Mouse (Mus musculus): Measurements from ENCODE around the gene Tmem131. TPM values are rescaled to one million over a fixed set of nuclear protein-coding genes. Genes with fewer than 3 reads are reported as not detected.

The Tmem131 gene
- polyA plus RNA-seq, 1 experiment, result 77.7 TPM

- no peak for TF ChIP-seq CTCF (IDR thresholded peaks at IDR 0.05; ENCODE audit: low read depth, low read length)
- no peak for TF ChIP-seq EP300 (IDR thresholded peaks at IDR 0.05; ENCODE audit: insufficient read depth, low read depth, low read length)
- TF ChIP-seq POLR2A (IDR thresholded peaks at IDR 0.05; ENCODE audit: insufficient read depth, low read length), result no peak
- H3K27ac ChIP-seq (ENCODE audit: insufficient read depth, low read length), result peak overlapping the region; percentile 47; the same call in 1 of the 2 replicates
- H3K36me3 ChIP-seq (ENCODE audit: control insufficient read depth, insufficient read depth, low read length, poor library complexity, severe bottlenecking), result no peaks in the 10 kb centered on the region
- no peaks in the 10 kb centered on the region for H3K9me3 ChIP-seq (replicated peaks; ENCODE audit: control insufficient read depth, insufficient read depth, low read length, poor library complexity, severe bottlenecking)
- H3K4me3 ChIP-seq (ENCODE audit: low read depth, low read length), result no peak overlapping the region
- no peak overlapping the region for H3K9ac ChIP-seq (ENCODE audit: low read depth, poor library complexity, severe bottlenecking)
- H3K27me3 ChIP-seq (ENCODE audit: control insufficient read depth, insufficient read depth, low read length, poor library complexity, severe bottlenecking), result no peaks in the 10 kb centered on the region
- H3K4me1 ChIP-seq (ENCODE audit: control insufficient read depth, insufficient read depth, low read length), result peaks cover 15% of the 10 kb centered on the region
Observed at GRCm38 (mm10) chr1:36768786-36769185, 174.7 kb downstream of the Tmem131 start.

GRCm38 (mm10) chr1:36767321-36767720, 176.1 kb downstream of the Tmem131 start:
- no peaks in the 10 kb centered on the region for H3K27me3 ChIP-seq (ENCODE audit: control insufficient read depth, insufficient read depth, low read length, poor library complexity, severe bottlenecking)
- H3K9ac ChIP-seq (ENCODE audit: low read depth, poor library complexity, severe bottlenecking), result no peak overlapping the region
- no peaks in the 10 kb centered on the region for H3K36me3 ChIP-seq (ENCODE audit: control insufficient read depth, insufficient read depth, low read length, poor library complexity, severe bottlenecking)
- H3K4me1 ChIP-seq (ENCODE audit: control insufficient read depth, insufficient read depth, low read length), result peaks cover 15% of the 10 kb centered on the region
- no peaks in the 10 kb centered on the region for H3K9me3 ChIP-seq (replicated peaks; ENCODE audit: control insufficient read depth, insufficient read depth, low read length, poor library complexity, severe bottlenecking)
- no peak overlapping the region for H3K27ac ChIP-seq (ENCODE audit: insufficient read depth, low read length)
- no peak overlapping the region for H3K4me3 ChIP-seq (ENCODE audit: low read depth, low read length)
- TF ChIP-seq POLR2A (IDR thresholded peaks at IDR 0.05; ENCODE audit: insufficient read depth, low read length), result no peak
- no peak for TF ChIP-seq CTCF (IDR thresholded peaks at IDR 0.05; ENCODE audit: low read depth, low read length)

GRCm38 (mm10) chr1:36766431-36767205, 176.8 kb downstream of the Tmem131 start:
- no peak for TF ChIP-seq CTCF (IDR thresholded peaks at IDR 0.05; ENCODE audit: low read depth, low read length)
- no peak for TF ChIP-seq EP300 (IDR thresholded peaks at IDR 0.05; ENCODE audit: insufficient read depth, low read depth, low read length)
- no peak for TF ChIP-seq POLR2A (IDR thresholded peaks at IDR 0.05; ENCODE audit: insufficient read depth, low read length)
- Histone ChIP-seq H3K36me3 (ENCODE audit: control insufficient read depth, insufficient read depth, low read length, poor library complexity, severe bottlenecking) (no peaks in the 10 kb centered on the region), H3K27ac (ENCODE audit: insufficient read depth, low read length) (no peak overlapping the region), H3K9ac (ENCODE audit: low read depth, poor library complexity, severe bottlenecking) (no peak overlapping the region), H3K4me3 (ENCODE audit: low read depth, low read length) (no peak overlapping the region), H3K4me1 (ENCODE audit: control insufficient read depth, insufficient read depth, low read length) (peaks cover 11% of the 10 kb centered on the region), H3K27me3 (ENCODE audit: control insufficient read depth, insufficient read depth, low read length, poor library complexity, severe bottlenecking) (no peaks in the 10 kb centered on the region), H3K9me3 (replicated peaks; ENCODE audit: control insufficient read depth, insufficient read depth, low read length, poor library complexity, severe bottlenecking) (no peaks in the 10 kb centered on the region)

GRCm38 (mm10) chr1:36761568-36761967, 181.9 kb downstream of the Tmem131 start, which contains the start of gene Zap70:
Zap70 (plus strand) TSS chr1:36761798.
- Histone ChIP-seq H3K4me1 (ENCODE audit: control insufficient read depth, insufficient read depth, low read length) (no peaks in the 10 kb centered on the region), H3K36me3 (ENCODE audit: control insufficient read depth, insufficient read depth, low read length, poor library complexity, severe bottlenecking) (no peaks in the 10 kb centered on the region), H3K27me3 (ENCODE audit: control insufficient read depth, insufficient read depth, low read length, poor library complexity, severe bottlenecking) (no peaks in the 10 kb centered on the region), H3K9me3 (replicated peaks; ENCODE audit: control insufficient read depth, insufficient read depth, low read length, poor library complexity, severe bottlenecking) (no peaks in the 10 kb centered on the region), H3K27ac (ENCODE audit: insufficient read depth, low read length) (no peak within 1 kb of the TSS), H3K9ac (ENCODE audit: low read depth, poor library complexity, severe bottlenecking) (no peak within 1 kb of the TSS), H3K4me3 (ENCODE audit: low read depth, low read length) (no peak within 1 kb of the TSS)
- TF ChIP-seq POLR2A (IDR thresholded peaks at IDR 0.05; ENCODE audit: insufficient read depth, low read length) (no peak), EP300 (IDR thresholded peaks at IDR 0.05; ENCODE audit: insufficient read depth, low read depth, low read length) (no peak), CTCF (IDR thresholded peaks at IDR 0.05; ENCODE audit: low read depth, low read length) (no peak)

GRCm38 (mm10) chr1:36761061-36761460, 182.4 kb downstream of the Tmem131 start:
- Histone ChIP-seq H3K27ac (ENCODE audit: insufficient read depth, low read length) (no peak overlapping the region), H3K9ac (ENCODE audit: low read depth, poor library complexity, severe bottlenecking) (no peak overlapping the region), H3K36me3 (ENCODE audit: control insufficient read depth, insufficient read depth, low read length, poor library complexity, severe bottlenecking) (no peaks in the 10 kb centered on the region), H3K27me3 (ENCODE audit: control insufficient read depth, insufficient read depth, low read length, poor library complexity, severe bottlenecking) (no peaks in the 10 kb centered on the region), H3K4me3 (ENCODE audit: low read depth, low read length) (no peak overlapping the region), H3K4me1 (ENCODE audit: control insufficient read depth, insufficient read depth, low read length) (no peaks in the 10 kb centered on the region), H3K9me3 (replicated peaks; ENCODE audit: control insufficient read depth, insufficient read depth, low read length, poor library complexity, severe bottlenecking) (no peaks in the 10 kb centered on the region)
- TF ChIP-seq POLR2A (IDR thresholded peaks at IDR 0.05; ENCODE audit: insufficient read depth, low read length), result no peak
- TF ChIP-seq CTCF (IDR thresholded peaks at IDR 0.05; ENCODE audit: low read depth, low read length), result no peak
- no peak for TF ChIP-seq EP300 (IDR thresholded peaks at IDR 0.05; ENCODE audit: insufficient read depth, low read depth, low read length)

- no peaks in the 10 kb centered on the region for H3K36me3 ChIP-seq (ENCODE audit: control insufficient read depth, insufficient read depth, low read length, poor library complexity, severe bottlenecking)
- no peaks in the 10 kb centered on the region for H3K27me3 ChIP-seq (ENCODE audit: control insufficient read depth, insufficient read depth, low read length, poor library complexity, severe bottlenecking)
- H3K9me3 ChIP-seq (replicated peaks; ENCODE audit: control insufficient read depth, insufficient read depth, low read length, poor library complexity, severe bottlenecking), result no peaks in the 10 kb centered on the region
- H3K4me3 ChIP-seq (ENCODE audit: low read depth, low read length), result no peak overlapping the region
- no peaks in the 10 kb centered on the region for H3K4me1 ChIP-seq (ENCODE audit: control insufficient read depth, insufficient read depth, low read length)
- no peak overlapping the region for H3K27ac ChIP-seq (ENCODE audit: insufficient read depth, low read length)
- TF ChIP-seq EP300 (IDR thresholded peaks at IDR 0.05; ENCODE audit: insufficient read depth, low read depth, low read length) (no peak), POLR2A (IDR thresholded peaks at IDR 0.05; ENCODE audit: insufficient read depth, low read length) (no peak), CTCF (IDR thresholded peaks at IDR 0.05; ENCODE audit: low read depth, low read length) (no peak)
- H3K9ac ChIP-seq (ENCODE audit: low read depth, poor library complexity, severe bottlenecking), result no peak overlapping the region
Observed at GRCm38 (mm10) chr1:36760401-36760800, 183.1 kb downstream of the Tmem131 start.
